Mouse (Mus musculus): ENCODE results near the gene Crhr2.

The Crhr2 gene

DNA sequence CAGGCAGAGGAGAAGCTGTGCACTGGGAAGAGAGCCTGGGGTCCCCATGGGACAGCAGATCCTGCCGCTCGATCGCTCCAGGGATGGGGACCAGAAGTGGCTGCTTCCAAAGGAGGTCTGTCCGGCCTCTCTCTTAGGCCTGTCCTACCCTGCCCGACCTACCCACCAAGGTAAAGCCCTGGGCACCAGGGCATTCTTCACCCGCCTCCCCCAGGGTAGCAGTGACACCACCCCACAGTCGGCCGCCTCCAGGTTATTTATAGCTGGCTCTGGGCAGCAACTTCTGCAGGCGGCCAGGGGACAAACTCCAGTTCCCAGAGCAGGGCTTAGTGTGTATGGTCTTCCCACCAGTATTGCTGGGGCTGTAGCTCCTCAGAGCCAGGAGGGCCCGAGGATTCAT, at the start of gene Crhr2:
Gene Crhr2 (minus strand): TSS at position 223 of the 400 bp plus-strand sequence.
- no peak for DNase-seq

DNA sequence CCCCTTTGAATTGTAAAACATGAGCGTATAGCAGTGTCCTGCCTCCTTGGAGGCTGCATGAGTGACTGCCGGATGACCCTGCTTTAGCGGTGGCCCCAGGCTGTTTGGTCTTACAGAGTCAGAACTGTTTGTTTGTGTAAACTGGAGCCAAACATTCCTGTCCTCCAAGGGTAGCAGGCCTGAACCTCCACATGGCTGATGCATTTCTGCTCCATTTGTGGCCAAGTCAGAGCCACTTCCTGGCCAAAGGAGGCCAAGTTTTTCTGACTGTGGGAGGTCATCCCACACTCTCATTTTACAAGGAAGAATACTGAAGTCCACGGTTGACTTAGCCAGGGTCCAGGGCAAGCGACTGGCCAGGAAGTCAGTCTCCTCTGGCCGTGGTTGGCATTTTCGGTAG, 46.7 kb upstream of the Crhr2 start:
- DNase-seq = peak; percentile 72

DNA sequence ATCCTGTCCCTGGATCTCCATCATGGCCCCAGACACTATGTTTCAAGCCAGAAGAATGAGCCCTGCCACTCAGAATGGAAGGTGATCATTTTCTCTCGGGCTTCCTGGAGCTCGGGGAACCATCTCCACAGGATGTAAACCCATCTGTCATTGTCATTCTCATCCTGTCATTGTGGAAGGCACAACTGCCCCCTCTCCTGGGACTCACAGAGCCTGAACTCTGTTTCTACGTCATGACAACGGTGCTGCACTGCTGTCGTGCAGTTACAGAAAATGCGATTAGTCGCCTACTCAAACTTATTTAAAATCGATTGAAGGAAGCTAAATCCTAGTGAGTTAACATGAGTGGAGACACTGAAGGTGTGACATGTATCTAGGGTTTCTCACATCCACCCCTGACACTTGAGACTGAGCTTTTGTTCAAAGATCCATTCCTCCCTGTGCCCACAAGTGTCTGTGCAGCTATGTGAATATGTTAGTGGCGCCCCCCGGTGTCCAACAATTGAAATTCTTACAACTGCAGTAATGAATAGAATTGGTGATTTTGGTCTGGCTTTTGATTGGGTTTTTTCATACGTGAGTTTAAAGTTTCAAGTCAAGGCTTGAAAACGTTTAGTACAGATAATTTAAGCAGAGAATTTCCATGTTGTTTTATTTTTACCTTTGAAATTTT, 44.4 kb upstream of the Crhr2 start:
- DNase-seq = peak; percentile 54

DNA sequence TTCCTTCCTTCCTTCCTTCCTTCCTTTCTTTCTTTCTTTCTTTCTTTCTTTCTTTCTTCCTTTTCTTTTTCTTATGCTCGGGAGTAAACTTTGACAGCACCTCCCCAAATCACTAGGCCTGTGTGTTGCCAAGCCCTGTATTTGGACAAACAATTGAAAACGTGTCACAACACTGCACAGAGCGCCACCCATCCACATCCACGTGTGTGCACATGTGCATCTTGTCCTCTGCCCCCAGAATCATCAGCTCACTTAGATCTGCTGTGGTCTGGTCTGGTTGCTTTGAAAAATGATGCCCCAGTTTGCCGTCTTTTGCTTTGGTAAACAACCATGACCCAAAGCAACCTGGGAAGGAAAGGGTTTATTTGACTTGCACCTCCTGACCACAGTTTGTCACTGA, 43.1 kb upstream of the Crhr2 start:
- no peak for DNase-seq

DNA sequence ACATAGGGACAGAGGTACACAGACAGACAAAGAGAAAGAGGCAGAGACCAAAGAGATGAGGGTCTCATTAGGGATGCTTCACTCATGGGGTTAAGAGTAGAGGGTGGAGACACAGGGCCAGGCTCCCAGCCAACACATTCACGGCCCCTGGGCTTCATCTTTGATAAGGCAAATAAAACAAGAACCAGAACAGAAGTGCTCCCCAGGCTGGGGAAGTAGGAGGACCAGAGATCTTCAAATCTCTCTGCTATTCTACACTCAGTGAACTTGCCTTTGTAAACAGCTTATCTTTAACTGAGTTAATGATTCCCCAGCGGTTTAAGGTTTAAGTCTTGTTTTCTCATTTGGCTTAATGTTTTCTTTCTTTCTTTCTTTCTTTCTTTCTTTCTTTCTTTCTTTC, 42.6 kb upstream of the Crhr2 start:
- no peak for DNase-seq

DNA sequence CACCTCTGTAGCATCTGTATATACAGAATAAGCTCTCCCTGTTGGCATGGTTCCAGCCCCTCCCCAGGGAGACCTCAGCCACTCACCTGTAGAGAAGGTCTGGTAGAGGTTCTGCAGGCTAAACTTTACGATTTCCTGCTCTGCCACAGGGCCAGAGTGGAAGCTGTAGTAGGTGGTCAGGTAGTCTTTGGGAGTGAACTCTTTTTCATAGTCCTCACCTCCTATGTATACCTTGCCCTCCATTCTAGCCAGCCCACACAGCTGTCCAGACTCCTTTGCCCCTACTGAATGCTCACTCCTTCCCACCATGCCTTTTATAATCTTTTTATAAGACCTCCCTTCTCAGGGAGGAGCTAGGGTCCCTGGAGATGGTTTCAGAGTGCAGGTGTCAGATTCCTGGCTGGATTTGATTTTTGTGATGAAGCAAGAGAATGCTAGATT, 41.9 kb upstream of the Crhr2 start, which contains the start of gene Inmt:
Gene Inmt (minus strand): TSS at position 303 of the 441 bp plus-strand sequence.
- no peak for DNase-seq

DNA sequence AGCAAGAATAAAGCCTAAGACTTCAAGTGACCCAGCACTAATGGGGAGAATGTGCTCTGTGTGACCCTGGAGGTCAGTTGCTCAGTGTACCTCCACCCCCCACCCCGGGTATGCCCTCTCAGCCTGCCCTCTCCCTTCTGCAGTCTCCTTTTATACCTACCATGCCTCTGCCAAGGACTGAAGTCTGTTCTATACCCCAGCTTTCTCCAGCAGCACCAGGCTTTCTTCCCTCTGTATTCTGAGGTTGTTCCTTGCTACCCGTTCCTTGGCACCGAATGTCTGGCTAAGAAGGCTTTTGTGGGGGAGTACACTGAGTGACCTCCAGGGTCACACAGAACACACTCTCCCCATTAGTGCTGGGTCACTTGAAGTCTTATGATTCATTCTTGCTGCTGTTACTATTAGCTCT, 41.1 kb upstream of the Crhr2 start:
- no peak for DNase-seq

DNA sequence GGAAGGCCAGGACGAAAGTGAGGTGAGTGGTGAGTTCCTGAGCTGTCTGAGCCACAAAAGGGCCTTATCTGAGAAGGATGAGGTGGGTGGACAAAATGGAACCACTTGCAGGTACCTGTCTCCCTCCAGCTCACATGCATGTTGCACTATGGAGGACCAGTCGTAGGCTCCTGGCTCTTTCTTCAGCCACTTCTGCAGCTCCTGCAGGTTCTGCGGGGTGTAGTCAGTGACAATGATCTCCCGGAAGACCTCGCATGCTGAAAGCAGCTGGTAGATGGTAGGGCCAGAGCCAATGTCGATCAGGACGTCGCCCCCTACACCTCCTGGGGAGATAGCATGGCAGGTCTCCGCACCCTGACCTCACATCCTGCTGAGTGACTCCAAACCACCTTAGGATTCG, 40.4 kb upstream of the Crhr2 start:
- DNase-seq = no peak

DNA sequence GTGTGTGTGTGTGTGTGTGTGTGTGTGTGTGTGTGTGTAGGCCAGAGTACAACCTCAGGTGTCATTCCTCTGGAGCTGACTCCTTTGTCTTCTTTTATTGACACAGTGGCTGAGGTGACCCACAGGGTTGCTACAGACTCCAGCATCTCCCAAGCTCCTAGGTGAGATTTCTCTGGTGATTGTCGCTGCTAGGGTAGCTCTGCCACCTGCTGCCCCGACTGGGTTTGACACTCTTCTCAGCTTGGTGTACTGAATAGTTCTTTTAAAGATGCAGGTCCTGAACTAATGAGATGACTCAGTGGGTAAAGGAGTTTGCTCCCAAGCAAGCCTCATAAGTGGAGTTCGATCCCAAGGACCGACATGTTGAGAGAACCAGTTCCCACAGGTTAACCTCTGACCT, 38.8 kb upstream of the Crhr2 start:
- no peak for DNase-seq

DNA sequence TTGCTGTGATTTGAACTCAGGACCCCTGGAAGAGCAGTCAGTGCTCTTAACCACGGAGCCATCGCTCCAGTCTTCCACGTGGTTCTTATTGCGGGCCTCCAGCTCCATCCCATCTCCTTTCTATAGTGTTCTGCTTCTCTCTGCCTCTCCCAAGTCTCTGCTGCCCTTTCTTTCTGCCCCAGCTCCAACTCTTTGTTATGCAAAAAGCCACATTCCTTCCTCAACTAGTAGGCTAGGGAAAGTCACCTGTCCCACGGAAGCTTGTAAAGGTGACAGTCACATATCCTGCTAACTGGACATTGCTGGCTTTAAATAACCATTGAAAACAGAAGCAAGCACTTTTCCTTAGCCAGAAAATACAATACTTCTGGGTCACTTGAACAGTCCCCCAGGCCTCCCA, 37.0 kb upstream of the Crhr2 start:
- DNase-seq = no peak

DNA sequence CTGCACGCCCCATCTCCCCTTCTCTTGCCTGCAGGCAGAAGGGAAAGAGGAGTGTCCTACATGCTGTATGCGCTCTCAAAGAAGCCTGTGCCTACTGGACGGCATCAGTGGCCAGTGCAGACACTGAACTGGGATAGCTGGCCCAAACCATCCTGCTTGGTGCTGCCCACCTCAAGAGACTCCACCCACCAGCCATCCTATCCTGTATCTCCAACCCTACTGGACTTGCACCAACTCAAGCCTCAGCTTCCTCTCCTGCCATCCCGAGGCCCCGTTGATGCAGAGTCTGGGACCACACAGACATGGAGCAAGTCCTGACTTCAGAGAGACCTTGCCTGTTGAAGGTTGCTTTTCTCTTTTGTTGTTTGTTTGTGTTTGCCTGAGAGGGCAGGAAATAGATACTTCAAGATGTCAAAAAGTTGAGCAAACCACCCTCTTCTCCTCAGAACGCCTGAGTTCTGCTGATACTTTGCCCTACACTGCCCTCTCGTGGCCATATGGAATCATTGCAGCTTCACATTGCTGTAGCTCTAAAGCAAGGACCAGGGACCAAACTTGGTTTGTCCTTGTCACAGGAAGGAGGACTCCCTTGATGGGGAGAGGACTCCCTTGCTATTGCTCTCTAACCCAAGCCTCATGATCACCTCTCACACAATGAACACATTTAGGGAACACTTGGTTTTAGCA, 34.1 kb upstream of the Crhr2 start:
- peak; percentile 81 for DNase-seq

DNA sequence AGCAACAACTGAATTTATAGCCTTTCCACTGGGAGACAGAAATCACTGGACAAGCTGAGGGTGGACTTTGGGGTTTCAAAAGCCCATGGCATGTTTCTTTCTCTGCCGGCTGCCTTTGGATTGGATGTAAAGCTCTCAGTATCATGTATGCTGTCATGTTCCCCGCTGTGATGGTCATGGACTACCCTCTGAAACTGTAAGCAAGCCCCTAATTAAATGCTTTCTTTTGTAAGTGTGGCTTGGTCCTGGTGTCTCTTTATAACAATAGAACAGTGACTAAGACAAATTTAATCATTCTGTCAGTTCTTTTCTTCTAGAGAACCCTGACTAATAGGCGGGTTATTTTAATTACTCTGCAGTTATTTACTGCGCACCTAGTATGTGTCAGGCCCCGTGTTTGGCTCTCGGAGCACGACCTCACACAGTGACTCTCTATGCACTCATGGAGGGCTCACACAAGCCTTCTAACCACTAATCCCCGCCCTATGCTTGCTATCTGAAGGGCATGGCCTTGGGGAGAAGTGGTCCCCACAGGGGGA, 30.3 kb upstream of the Crhr2 start:
- DNase-seq = no peak

DNA sequence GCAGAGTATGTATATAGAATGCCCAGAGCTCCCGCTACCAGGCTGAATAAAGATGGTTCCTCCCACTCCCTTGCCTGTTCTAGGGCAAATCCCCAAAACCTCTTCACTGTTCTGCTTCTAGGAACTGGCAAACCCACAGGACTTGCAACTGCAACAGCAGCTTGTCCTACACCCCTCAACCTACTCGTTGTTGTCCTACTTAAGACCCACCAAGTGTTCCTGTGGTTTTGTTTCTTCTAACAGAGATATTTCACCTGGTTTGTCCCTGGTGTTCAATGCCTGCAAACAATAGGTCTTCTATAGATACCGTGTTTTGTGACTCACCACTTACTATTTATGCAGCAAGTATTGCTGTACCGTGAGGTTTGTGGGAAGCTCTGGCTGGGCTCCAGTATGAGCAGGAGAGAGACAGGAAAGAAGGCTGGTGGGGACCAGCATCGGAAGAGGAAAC, 28.5 kb upstream of the Crhr2 start:
- no peak for DNase-seq

DNA sequence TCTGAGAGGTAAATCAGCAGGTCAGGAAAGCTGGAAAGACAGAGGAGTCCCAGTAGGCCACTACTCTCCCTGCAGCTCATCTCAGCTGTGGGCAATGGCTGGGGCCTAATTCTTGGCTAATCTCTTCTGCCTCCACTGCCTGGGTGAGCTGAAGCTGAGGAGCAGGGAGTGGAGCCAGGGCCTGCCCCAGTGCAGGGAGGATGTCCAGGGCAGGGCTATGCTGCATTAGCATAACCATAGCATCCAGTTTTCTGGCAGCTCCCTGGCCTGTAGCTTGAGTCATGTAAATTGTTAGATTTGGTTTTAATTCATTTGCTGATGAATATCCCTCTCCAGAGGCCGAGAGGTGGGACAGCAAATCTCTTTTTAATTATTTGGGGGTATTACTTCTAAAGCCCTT, 26.4 kb upstream of the Crhr2 start:
- no peak for DNase-seq

DNA sequence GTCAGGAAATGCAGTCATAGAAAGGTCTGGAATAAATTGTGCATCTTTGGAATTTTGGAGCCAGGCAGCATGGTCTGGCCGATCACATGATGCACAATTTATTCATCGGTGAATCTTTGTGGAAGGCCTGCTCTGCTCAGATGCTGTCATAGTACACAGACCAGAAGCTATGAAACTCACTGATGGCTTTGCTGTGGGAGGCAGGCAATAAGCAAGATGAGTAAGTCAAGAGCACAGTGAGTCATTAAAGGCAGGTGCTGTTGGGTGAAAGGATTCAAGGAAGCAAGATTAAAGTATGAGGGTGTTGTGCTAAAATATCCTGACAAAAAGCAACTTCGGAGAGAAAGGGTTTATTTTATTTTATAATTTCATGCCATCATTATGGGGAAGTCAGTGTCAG, 19.4 kb upstream of the Crhr2 start:
- DNase-seq = no peak

DNA sequence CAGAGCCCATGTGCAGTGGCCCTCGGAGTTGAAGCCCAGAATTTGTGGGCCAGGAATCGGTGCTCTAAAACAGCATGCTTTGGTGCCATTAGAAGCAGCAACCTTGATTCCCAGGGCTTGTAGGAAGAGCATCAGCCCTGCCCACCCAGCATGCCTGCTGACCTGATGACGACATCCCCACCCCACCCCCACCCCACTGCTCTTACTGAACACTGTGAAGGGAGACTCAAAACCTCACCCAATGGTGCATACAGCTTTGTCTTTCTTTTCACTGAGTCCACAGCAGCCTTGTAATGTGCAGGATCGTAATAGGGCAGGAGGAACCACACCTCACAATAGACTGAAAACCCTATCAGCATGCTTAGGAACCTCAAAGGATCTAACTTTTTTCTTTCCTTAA, 13.3 kb upstream of the Crhr2 start:
- no peak for DNase-seq

DNA sequence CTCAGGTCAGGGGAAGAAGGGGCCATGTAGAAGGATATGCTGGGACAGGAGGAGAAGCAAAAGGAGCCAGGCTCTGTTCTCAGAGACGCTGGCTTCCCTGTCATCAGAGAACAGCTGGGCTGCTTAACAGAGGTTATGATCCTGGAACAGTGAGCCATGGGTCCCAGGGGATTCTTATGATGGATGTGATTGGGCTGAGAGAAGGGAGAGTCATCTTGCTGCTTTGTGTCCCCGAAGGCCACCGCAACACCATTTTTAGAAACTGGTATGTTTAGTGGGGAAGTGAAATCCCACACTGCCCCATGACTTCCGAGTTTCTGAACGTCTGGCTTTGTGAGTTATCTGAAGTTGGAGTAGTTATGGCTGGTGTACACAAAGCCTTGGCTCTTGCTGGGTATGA, 12.5 kb upstream of the Crhr2 start:
- DNase-seq = peak; percentile 42

DNA sequence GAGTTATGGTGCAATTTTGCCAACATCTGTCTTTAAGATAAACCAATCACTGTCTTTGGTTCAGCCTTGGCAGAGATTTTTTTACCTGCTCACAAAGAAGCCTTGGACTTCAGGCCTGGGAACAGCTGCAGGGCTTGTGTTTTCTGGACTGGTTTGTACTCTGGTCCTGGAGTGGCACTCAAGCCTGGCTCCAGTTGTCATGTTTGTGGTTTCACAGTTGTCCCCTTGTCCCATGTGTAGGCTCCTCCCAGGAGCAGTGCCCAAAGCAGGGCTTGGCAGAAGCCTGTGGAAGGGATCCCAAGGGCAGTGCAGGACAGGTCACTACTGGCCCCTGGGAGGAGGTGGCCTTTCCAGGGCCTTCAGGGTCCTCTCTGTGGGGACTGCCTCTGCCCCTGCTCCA, 5.5 kb upstream of the Crhr2 start:
- no peak for DNase-seq

DNA sequence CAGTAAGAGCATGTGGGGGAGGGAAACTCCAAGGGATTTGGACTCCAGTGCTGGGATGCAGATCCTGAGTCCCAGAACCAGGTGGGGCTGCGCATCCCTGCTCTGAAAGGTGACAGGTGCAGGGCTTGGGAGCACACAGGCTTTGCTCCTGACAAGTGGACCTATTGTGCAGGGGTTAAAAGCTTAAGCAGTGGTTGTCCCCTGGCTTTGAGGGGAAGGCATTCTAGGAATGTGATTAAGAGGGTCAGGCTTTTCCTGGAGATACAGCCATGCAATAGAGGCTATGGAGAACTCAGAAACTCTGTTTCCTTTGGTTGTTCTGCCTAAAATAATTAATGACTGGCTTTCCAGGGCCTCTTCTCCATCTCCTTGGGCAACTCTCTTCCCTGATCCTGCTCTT, 609 bp upstream of the Crhr2 start:
- DNase-seq = no peak

DNA sequence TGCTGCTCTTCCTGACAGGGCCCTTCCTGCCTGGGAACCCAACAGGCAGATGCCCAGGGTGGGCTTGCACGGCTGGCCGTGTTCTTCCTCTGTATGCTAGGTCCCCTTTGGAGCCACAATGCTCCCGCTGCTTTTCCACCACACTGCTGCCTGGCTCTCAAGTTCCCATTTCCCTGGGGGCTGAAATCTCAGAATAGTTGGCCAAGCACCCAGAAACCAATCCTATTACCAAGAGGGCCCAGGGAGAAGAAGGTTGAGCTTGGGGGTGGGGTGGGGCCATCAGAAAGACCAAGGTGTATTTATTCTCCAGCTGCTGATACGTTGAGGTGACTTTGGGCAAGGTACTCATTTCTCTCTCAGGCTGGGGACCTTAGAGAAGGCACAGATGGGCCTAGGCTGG, 1.5 kb downstream of the Crhr2 start:
- no peak for DNase-seq

DNA sequence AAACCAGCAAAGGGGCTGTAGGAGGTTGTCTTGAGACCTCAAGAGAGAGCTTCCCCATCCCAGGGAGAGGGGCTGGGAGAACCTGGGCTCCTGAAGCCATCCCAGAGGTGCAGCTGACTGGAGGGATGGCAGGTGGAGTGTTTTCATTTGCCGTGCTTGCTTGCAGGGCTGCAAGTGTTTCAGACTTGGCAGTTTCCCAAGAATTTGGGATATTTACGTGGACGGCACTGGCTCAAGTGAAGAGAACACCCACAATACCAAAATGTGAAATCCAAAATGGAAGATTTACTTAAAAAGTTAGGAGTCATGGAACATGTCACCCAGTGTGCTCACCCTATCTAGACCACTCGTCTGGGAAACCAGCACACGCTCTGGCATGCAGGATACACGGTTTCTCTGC, 2.2 kb downstream of the Crhr2 start:
- DNase-seq = no peak

DNA sequence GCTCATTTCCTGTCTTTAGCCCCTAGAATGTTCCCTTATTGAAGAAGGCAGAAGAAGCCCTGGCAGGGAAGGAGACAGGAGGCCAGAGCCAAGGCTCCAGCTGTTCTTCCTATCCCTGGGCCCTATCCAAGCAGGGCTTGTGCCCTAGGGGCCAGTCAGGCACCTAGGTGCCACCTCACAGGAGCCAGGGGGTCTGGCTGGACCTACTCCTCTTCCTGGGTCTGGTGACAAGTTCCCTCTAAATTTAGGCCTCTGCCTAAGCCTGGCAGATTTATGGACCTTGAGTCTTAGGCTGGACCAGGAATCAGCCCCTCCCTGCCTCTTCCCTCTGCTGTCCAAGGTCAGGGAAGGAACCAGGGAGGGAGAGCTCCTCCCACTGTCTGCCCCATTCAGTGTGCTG, 4.4 kb downstream of the Crhr2 start:
- no peak for DNase-seq

DNA sequence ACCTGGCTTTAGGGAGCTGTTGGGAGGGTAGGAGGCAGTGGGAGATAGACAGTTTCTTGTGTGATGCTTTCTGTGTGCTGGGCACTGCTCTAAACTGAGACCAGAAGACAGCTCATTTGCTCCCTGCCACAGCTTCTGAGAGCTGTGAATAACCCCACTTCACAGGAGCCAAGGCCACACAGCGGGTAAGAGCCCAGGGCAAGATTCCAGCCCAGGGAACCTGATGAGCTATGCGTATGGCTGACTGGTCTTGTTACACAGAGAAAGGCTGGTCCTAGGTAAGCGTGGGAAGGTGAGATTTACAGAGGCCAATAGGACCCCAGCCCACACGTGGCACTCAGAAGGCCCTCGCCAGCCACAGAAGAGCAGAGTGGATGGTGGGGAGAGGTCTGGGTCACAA, 6.2 kb downstream of the Crhr2 start:
- no peak for DNase-seq

DNA sequence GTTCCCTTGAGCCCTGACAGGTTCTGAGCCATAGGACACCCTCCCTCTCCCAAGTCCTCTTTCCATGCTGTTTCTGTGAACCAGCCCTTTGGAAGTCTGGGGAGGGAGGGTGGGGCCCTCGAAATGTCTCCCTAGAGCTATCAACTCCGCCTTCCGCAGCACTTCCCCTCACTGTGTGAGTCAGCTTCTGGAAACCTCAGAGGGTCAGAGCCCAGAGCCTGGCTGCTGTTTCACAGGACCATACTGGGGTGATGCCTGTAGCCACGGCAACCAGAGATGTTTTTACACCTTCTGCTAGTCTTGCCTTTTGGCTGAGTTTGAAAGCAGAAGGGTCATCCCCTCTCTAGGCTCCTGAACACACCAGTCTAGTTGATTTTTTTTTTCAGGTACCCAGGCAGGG, 9.8 kb downstream of the Crhr2 start:
- DNase-seq = no peak

Measured in lung, postnatal 10 days (tissue).